Mouse (Mus musculus) MEL (cell line): ENCODE results near the gene Il5. TPM values are rescaled to one million over a fixed set of nuclear protein-coding genes. Genes with fewer than 3 reads are reported as not detected.

Source experiments
- polyA plus RNA-seq, 2 experiments: library from polyadenylated mRNA; stranded (reverse) in 1 of 2; unstranded in 1 of 2; fragments of >175 nt in 1 of 2; fragments of >200 nt in 1 of 2; gene quantifications; 2 replicates each; pipeline versions ENCODE4 v1.2.1 to v1.2.4; 2012; ENCODE audit warnings: low replicate concordance in 2 of 2, low read depth in 1 of 2; ENCODE audit not compliant: insufficient read length in 2 of 2, insufficient read depth in 1 of 2, missing spikeins in 1 of 2
- total RNA-seq: library from RNA; depleted of rRNA; stranded (reverse); fragments of 300-350 nt; gene quantifications from 2 replicates; pipeline ENCODE4 v1.2.3, GENCODE M21; 2012; rRNA removed

Il5 gene
- total and polyA plus RNA-seq, 3 experiments, result not detected

Other genes starting within 250 kb of the Il5 start
- not detected in 2 replicates for gene Gm9945, start 240.6 kb upstream of the Il5 start, total RNA-seq
- not detected for gene Gm9945, start 240.6 kb upstream of the Il5 start, polyA plus RNA-seq
- gene Sowaha, start 240.5 kb upstream of the Il5 start, total RNA-seq, result not detected in 2 replicates
- not detected for gene Sowaha, start 240.5 kb upstream of the Il5 start, polyA plus RNA-seq
- 199 and 278 TPM in 2 replicates for gene Sept8, start 201.5 kb upstream of the Il5 start, total RNA-seq
- 100 to 1,000 TPM; 196 to 294 TPM for gene Sept8, start 201.5 kb upstream of the Il5 start, polyA plus RNA-seq
- gene Kif3a, start 153.4 kb upstream of the Il5 start, total RNA-seq, result 13.6 and 14.2 TPM in 2 replicates
- 10 to 100 TPM; 17.1 to 88.3 TPM for gene Kif3a, start 153.4 kb upstream of the Il5 start, polyA plus RNA-seq
- gene Il4, start 102.1 kb upstream of the Il5 start, total RNA-seq, result 9.4 and 10.4 TPM in 2 replicates
- gene Il4, start 102.1 kb upstream of the Il5 start, polyA plus RNA-seq, result 1 to 10 TPM in 1 of 2 experiments, not detected in 1; 4.3 TPM
- not detected in 2 replicates for gene Il13, start 86.1 kb upstream of the Il5 start, total RNA-seq
- gene Il13, start 86.1 kb upstream of the Il5 start, polyA plus RNA-seq, result not detected
- gene Rad50, start 13.5 kb upstream of the Il5 start, total RNA-seq, result 41.2 and 44.6 TPM in 2 replicates
- gene Rad50, start 13.5 kb upstream of the Il5 start, polyA plus RNA-seq, result 100 to 1,000 TPM in 1 of 2 experiments, 10 to 100 TPM in 1; 32.6 to 447 TPM
- 0.46 and 0.73 TPM in 2 replicates for gene Irf1, start 49.2 kb downstream of the Il5 start, total RNA-seq
- gene Irf1, start 49.2 kb downstream of the Il5 start, polyA plus RNA-seq, result 1 to 10 TPM in 1 of 2 experiments, not detected in 1; 1.9 TPM
- gene Gm17334, start 52.4 kb downstream of the Il5 start, total RNA-seq, result not detected in 2 replicates
- gene Gm17334, start 52.4 kb downstream of the Il5 start, polyA plus RNA-seq, result not detected
- not detected in 2 replicates for gene Gm12216, start 138.5 kb downstream of the Il5 start, total RNA-seq
- not detected for gene Gm12216, start 138.5 kb downstream of the Il5 start, polyA plus RNA-seq
- 10.2 and 11.8 TPM in 2 replicates for gene Slc22a5, start 170.9 kb downstream of the Il5 start, total RNA-seq
- 10 to 100 TPM in 1 of 2 experiments, not detected in 1; 12.5 TPM for gene Slc22a5, start 170.9 kb downstream of the Il5 start, polyA plus RNA-seq